Mouse (Mus musculus): Measurements from ENCODE around the gene Hcfc2. TPM values are rescaled to one million over a fixed set of nuclear protein-coding genes. Genes with fewer than 3 reads are reported as not detected.

The Hcfc2 gene
- polyA plus RNA-seq, 1 experiment from 2014 or later = 11.4 TPM

GRCm38 (mm10) chr10:82758368-82758767 lies 62.4 kb downstream of the Hcfc2 start:
- Histone ChIP-seq H3K27me3 (no peaks in the 10 kb centered on the region), H3K4me2 (no peak overlapping the region), H3K27ac (peak overlapping the region; percentile 56), H3K9ac (no peak overlapping the region), H3K4me1 (replicated peaks) (peaks cover 54% of the 10 kb centered on the region), H3K36me3 (peaks cover 80% of the 10 kb centered on the region), H3K4me3 (replicated peaks) (no peak overlapping the region), H3K9me3 (replicated peaks) (no peaks in the 10 kb centered on the region)
- 82% methylated on average over 6 of the region's 6 CpGs for WGBS (ENCODE audit: insufficient replicate concordance)
- no peak for ATAC-seq (ENCODE audit: low read depth)
- DNase-seq = no peak

DNA sequence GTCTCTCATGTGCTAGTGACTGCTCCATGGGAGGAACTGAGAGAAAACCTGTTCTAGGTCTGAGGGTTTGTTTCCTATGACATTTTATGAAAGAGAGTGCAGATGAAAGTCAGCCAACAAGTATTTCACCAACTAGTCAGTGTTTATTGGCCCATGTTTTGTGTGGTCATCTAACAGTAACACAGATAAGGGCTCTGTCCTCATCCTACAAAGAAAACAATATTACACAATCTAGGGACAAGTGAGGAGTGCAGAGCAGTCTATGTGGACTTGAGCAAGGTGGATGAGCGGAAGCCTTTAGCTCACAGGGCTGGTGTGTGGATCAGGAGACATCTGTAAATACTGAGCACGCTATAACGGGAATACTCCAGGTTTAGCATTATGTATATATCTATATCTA lies 62.9 kb downstream of the Hcfc2 start:
- no peak overlapping the region for H3K4me3 ChIP-seq (replicated peaks)

DNA sequence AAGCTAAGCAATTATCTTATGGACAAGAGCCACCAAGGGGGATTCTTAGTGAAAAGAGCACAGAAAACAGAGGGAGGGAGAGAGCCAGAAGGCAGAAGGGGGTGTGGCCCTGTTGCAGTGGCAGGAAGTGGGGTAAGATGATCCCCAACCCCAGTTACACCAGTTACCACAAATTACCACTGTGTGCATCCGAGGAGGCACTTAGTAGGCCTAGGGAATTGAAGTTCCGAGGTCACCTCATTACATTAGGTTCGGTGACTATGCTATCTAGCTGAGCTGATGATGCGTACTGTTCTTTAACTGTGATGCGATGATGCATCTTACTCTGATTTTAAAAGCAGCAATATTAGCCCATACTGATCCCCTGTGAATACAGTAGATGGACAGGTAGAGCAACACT lies 63.7 kb downstream of the Hcfc2 start:
- Histone ChIP-seq H3K4me3 (replicated peaks) (no peak overlapping the region), H3K27me3 (no peaks in the 10 kb centered on the region), H3K4me2 (0 out of 2 replicates have a peak overlapping the region, but pooled peaks have one; percentile 49), H3K9ac (no peak overlapping the region), H3K9me3 (replicated peaks) (no peaks in the 10 kb centered on the region), H3K4me1 (replicated peaks) (peaks cover 58% of the 10 kb centered on the region), H3K27ac (peak overlapping the region; percentile 63; the same call in 1 of the 2 replicates), H3K36me3 (peaks cover 67% of the 10 kb centered on the region)
- 82% methylated on average over 5 of the region's 5 CpGs for WGBS (ENCODE audit: insufficient replicate concordance)
- no peak for ATAC-seq (ENCODE audit: low read depth)
- no peak for DNase-seq

More for the DNA sequence above, 62.9 kb downstream of the Hcfc2 start:
- Histone ChIP-seq H3K9me3 (replicated peaks) (no peaks in the 10 kb centered on the region), H3K4me2 (no peak overlapping the region), H3K4me1 (replicated peaks) (peaks cover 53% of the 10 kb centered on the region), H3K9ac (no peak overlapping the region), H3K27ac (peak overlapping the region; percentile 56), H3K36me3 (peaks cover 75% of the 10 kb centered on the region), H3K27me3 (no peaks in the 10 kb centered on the region)
- no peak for DNase-seq
- ATAC-seq (ENCODE audit: low read depth) = no peak
- WGBS (ENCODE audit: insufficient replicate concordance) = 80% methylated on average over 3 of the region's 3 CpGs

- Histone ChIP-seq H3K36me3 (peaks cover 53% of the 10 kb centered on the region), H3K4me2 (peak overlapping the region; percentile 49), H3K27ac (peak overlapping the region; percentile 30; the same call in 1 of the 2 replicates), H3K27me3 (no peaks in the 10 kb centered on the region), H3K9ac (peak overlapping the region; percentile 34), H3K4me3 (replicated peaks) (no peak overlapping the region; the same call in 1 of the 2 replicates), H3K9me3 (replicated peaks) (no peaks in the 10 kb centered on the region), H3K4me1 (replicated peaks) (peaks cover 62% of the 10 kb centered on the region)
- 83% methylated on average over 9 of the region's 9 CpGs for WGBS (ENCODE audit: insufficient replicate concordance)
- no peak for ATAC-seq (ENCODE audit: low read depth)
- DNase-seq = no peak
Observed at GRCm38 (mm10) chr10:82761037-82761811, 65.3 kb downstream of the Hcfc2 start.

DNA sequence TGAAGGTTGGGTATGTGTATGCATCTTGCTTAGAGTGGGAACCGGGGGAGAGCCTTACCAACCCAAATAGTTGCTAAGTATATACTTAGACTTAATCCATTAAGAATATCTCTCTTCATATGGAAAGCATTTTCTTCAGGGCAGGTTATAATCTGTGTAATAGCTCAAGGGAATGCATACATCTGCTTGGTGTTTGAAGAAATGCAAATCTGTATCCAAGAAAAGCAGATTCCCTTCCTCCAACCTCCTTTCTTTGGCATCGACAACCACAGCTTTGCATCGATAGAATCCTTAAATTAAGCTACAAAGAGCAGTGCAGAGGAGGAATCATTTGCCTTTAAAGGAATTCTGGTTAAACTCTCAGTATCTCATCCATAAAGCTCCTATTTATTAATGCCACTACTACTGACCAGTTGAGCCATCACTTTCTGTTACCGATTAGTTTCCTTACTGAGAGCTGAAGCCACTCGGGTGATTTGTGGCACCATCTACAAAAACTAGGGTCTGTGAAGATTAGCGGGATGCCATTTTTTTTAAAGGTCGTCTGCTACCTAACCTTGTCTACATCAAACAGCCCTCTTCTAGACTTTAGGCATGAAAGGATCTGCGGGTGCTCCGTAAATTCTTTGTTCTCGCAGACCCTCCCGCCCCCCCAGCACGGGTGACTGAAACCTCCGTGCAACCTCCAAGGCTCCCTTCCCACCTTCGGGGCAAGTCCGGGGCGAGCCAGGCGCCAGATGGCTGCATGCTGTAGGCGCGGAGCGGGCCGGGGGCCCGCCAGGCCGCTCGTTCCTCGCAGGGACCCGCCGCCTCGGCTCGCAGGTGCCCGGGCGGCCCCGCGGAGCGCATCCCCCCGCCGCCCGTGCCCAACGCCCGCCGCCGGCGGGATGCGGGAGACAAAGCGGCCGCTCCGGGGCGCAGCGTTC lies 67.1 kb downstream of the Hcfc2 start:
- Histone ChIP-seq H3K9me3 (replicated peaks) (no peaks in the 10 kb centered on the region), H3K9ac (peak overlapping the region; percentile 100), H3K4me2 (peak overlapping the region; percentile 81), H3K36me3 (peaks cover 35% of the 10 kb centered on the region), H3K27ac (peak overlapping the region; percentile 98), H3K4me3 (replicated peaks) (peak overlapping the region; percentile 97), H3K27me3 (no peaks in the 10 kb centered on the region), H3K4me1 (replicated peaks) (peaks cover 49% of the 10 kb centered on the region)
- DNase-seq = peak; percentile 36
- peak; percentile 8 for ATAC-seq (ENCODE audit: low read depth)
- WGBS (ENCODE audit: insufficient replicate concordance) = 1% methylated on average over 33 of the region's 48 CpGs

DNA sequence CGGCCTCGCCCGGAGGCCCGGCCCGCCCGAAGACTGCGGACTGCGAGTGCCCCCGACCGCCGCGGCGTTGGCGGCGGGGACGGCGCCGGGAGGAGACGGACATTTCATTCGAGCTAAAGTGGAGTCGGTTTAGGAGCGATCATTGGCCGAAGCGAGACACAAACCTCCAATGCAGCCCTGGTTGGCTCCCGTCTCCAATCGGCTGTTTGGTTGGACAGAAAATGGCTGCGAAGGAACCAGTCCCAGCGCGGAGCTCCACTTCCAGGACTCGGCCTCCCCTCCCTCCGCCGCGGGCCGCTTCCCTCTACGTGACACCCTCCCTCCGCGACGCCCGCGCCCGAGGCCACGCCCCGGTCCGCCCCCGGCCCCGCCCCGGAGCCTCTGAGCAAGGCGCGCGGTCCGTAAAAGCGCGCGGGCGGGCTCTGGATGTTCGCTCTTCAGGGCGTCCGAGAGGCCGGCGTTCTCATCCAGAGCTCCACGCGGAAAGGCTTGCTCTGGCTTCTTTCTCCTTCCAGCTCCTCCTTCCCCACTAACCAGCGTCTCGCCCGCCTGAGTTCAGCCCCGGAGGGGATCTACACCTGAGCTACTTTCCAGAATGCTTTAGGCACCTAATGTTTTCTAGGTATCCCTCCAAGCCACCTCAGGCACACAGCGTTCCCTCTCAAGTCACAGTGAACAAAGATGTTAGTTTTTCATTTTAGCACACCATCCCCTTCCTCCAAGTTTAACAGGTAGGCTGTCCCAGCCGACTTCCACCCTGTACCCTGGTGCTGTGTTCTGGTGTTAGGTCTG lies 68.1 kb downstream of the Hcfc2 start, which contains the start of gene Nfyb:
TSS of gene Nfyb (minus strand) at position 305 of the 792 bp plus-strand sequence.
- peak within 1 kb of the TSS; percentile 98 for H3K27ac ChIP-seq
- DNase-seq = peak; percentile 94
- WGBS (ENCODE audit: insufficient replicate concordance) = under 1% methylated on average over 67 of the region's 68 CpGs
- peaks cover 40% of the 10 kb centered on the region for H3K4me1 ChIP-seq (replicated peaks)
- no peaks in the 10 kb centered on the region for H3K27me3 ChIP-seq
- H3K9ac ChIP-seq = peak within 1 kb of the TSS; percentile 100
- H3K9me3 ChIP-seq (replicated peaks) = no peaks in the 10 kb centered on the region
- H3K4me3 ChIP-seq (replicated peaks) = peak within 1 kb of the TSS; percentile 97
- ATAC-seq (ENCODE audit: low read depth) = peak; percentile 94
- peak within 1 kb of the TSS; percentile 81 for H3K4me2 ChIP-seq
- peaks cover 25% of the 10 kb centered on the region for H3K36me3 ChIP-seq

- no peak overlapping the region for H3K4me3 ChIP-seq (replicated peaks)
- no peaks in the 10 kb centered on the region for H3K36me3 ChIP-seq
- no peak overlapping the region for H3K9ac ChIP-seq
- ATAC-seq (ENCODE audit: low read depth) = no peak
- DNase-seq = no peak
- H3K27ac ChIP-seq = no peak overlapping the region
- H3K9me3 ChIP-seq (replicated peaks) = no peaks in the 10 kb centered on the region
- H3K4me1 ChIP-seq (replicated peaks) = peaks cover 13% of the 10 kb centered on the region
- H3K27me3 ChIP-seq = no peaks in the 10 kb centered on the region
- no peak overlapping the region for H3K4me2 ChIP-seq
- WGBS (ENCODE audit: insufficient replicate concordance) = 44% methylated on average over 9 of the region's 9 CpGs
Observed at GRCm38 (mm10) chr10:82768901-82769300, 72.9 kb downstream of the Hcfc2 start.

- Histone ChIP-seq H3K36me3 (no peaks in the 10 kb centered on the region), H3K4me1 (replicated peaks) (peaks cover 4% of the 10 kb centered on the region; the same call in 1 of the 2 replicates), H3K27ac (no peak overlapping the region), H3K9ac (no peak overlapping the region), H3K4me3 (replicated peaks) (no peak overlapping the region), H3K9me3 (replicated peaks) (no peaks in the 10 kb centered on the region), H3K4me2 (no peak overlapping the region), H3K27me3 (peaks cover 4% of the 10 kb centered on the region; the same call in 1 of the 2 replicates)
- 66% methylated on average over 2 of the region's 2 CpGs for WGBS (ENCODE audit: insufficient replicate concordance)
- no peak for ATAC-seq (ENCODE audit: low read depth)
- DNase-seq = no peak
Observed at GRCm38 (mm10) chr10:82770713-82771112, 74.8 kb downstream of the Hcfc2 start.

- no peak overlapping the region for H3K4me3 ChIP-seq (replicated peaks)
- no peak for ATAC-seq (ENCODE audit: low read depth)
- WGBS (ENCODE audit: insufficient replicate concordance) = 59% methylated on average over 9 of the region's 9 CpGs
Observed at GRCm38 (mm10) chr10:82771595-82772170, 75.7 kb downstream of the Hcfc2 start.

GRCm38 (mm10) chr10:82774841-82775240 lies 78.9 kb downstream of the Hcfc2 start:
- Histone ChIP-seq H3K9ac (no peak overlapping the region), H3K27ac (no peak overlapping the region), H3K4me2 (no peak overlapping the region), H3K4me1 (replicated peaks) (peaks cover 43% of the 10 kb centered on the region), H3K4me3 (replicated peaks) (no peak overlapping the region), H3K9me3 (replicated peaks) (no peaks in the 10 kb centered on the region), H3K36me3 (no peaks in the 10 kb centered on the region), H3K27me3 (peaks cover 10% of the 10 kb centered on the region; the same call in 1 of the 2 replicates)
- DNase-seq = no peak
- 78% methylated on average over 5 of the region's 5 CpGs for WGBS (ENCODE audit: insufficient replicate concordance)
- no peak for ATAC-seq (ENCODE audit: low read depth)

More at GRCm38 (mm10) chr10:82771595-82772170, 75.7 kb downstream of the Hcfc2 start:
- Histone ChIP-seq H3K9me3 (replicated peaks) (no peaks in the 10 kb centered on the region), H3K4me2 (no peak overlapping the region), H3K9ac (no peak overlapping the region), H3K36me3 (no peaks in the 10 kb centered on the region), H3K27ac (no peak overlapping the region), H3K4me1 (replicated peaks) (peaks cover 12% of the 10 kb centered on the region), H3K27me3 (peaks cover 10% of the 10 kb centered on the region; the same call in 1 of the 2 replicates)
- no peak for DNase-seq

All from liver, embryonic 13.5 days (tissue).